Mouse (Mus musculus): Measurements from ENCODE around the gene Tspan10.
"Not testable (repeated sequence)": the region's sequence is repeated elsewhere in the genome, so short reads cannot be mapped to it uniquely, and the experiment has no call there.

Gene Tspan10

GRCm38 (mm10) chr11:120442344-120442743, at the start of gene Tspan10:
Gene Tspan10, plus strand, starts transcription at chr11:120442644.
- DNase-seq (ENCODE audit: low spot score) = no peak

GRCm38 (mm10) chr11:120395661-120396060, 46.8 kb upstream of the Tspan10 start:
- no peak for DNase-seq (ENCODE audit: low spot score)

GRCm38 (mm10) chr11:120397602-120398001, 44.8 kb upstream of the Tspan10 start:
- DNase-seq (ENCODE audit: low spot score) = no peak

- no peak for DNase-seq (ENCODE audit: low spot score)
Measured at GRCm38 (mm10) chr11:120399319-120399718, 43.1 kb upstream of the Tspan10 start.

- no peak for DNase-seq (ENCODE audit: low spot score)
Measured at GRCm38 (mm10) chr11:120404814-120405213, 37.6 kb upstream of the Tspan10 start.

- DNase-seq (ENCODE audit: low spot score) = no peak
Measured at GRCm38 (mm10) chr11:120405867-120406266, 36.6 kb upstream of the Tspan10 start.

GRCm38 (mm10) chr11:120406445-120406844, 36.0 kb upstream of the Tspan10 start:
- DNase-seq (ENCODE audit: low spot score) = no peak

- DNase-seq (ENCODE audit: low spot score) = not testable (repeated sequence)
Measured at GRCm38 (mm10) chr11:120413621-120414020, 28.8 kb upstream of the Tspan10 start.

- DNase-seq (ENCODE audit: low spot score) = no peak
Measured at GRCm38 (mm10) chr11:120417852-120418251, 24.6 kb upstream of the Tspan10 start.

- no peak for DNase-seq (ENCODE audit: low spot score)
Measured at GRCm38 (mm10) chr11:120418592-120418991, 23.9 kb upstream of the Tspan10 start.

- DNase-seq (ENCODE audit: low spot score) = peak; percentile 7
Measured at GRCm38 (mm10) chr11:120422651-120423568, 19.5 kb upstream of the Tspan10 start.

GRCm38 (mm10) chr11:120423569-120424295, 18.7 kb upstream of the Tspan10 start:
- peak; percentile 60 for DNase-seq (ENCODE audit: low spot score)

GRCm38 (mm10) chr11:120426727-120427126, 15.7 kb upstream of the Tspan10 start:
- no peak for DNase-seq (ENCODE audit: low spot score)

- DNase-seq (ENCODE audit: low spot score) = peak; percentile 87
Measured at GRCm38 (mm10) chr11:120437152-120437856, 5.1 kb upstream of the Tspan10 start, which contains the start of gene Nploc4. Gene Nploc4, minus strand, starts transcription at chr11:120437708.

GRCm38 (mm10) chr11:120437857-120438385, 4.5 kb upstream of the Tspan10 start:
- DNase-seq (ENCODE audit: low spot score) = no peak

- no peak for DNase-seq (ENCODE audit: low spot score)
Measured at GRCm38 (mm10) chr11:120442765-120443280, 379 bp downstream of the Tspan10 start.

GRCm38 (mm10) chr11:120444106-120444505, 1.7 kb downstream of the Tspan10 start:
- no peak for DNase-seq (ENCODE audit: low spot score)

GRCm38 (mm10) chr11:120445475-120445874, 3.0 kb downstream of the Tspan10 start:
- no peak for DNase-seq (ENCODE audit: low spot score)

- DNase-seq (ENCODE audit: low spot score) = no peak
Measured at GRCm38 (mm10) chr11:120447179-120447578, 4.7 kb downstream of the Tspan10 start.

GRCm38 (mm10) chr11:120452246-120452645, 9.8 kb downstream of the Tspan10 start:
- no peak for DNase-seq (ENCODE audit: low spot score)

- no peak for DNase-seq (ENCODE audit: low spot score)
Measured at GRCm38 (mm10) chr11:120453306-120453705, 10.9 kb downstream of the Tspan10 start, which contains the start of gene Pde6g. Gene Pde6g, minus strand, starts transcription at chr11:120453500.

GRCm38 (mm10) chr11:120454965-120455364, 12.5 kb downstream of the Tspan10 start:
- DNase-seq (ENCODE audit: low spot score) = no peak

All from urinary bladder, postnatal 14 days (tissue).